In the genomic region with DNA sequence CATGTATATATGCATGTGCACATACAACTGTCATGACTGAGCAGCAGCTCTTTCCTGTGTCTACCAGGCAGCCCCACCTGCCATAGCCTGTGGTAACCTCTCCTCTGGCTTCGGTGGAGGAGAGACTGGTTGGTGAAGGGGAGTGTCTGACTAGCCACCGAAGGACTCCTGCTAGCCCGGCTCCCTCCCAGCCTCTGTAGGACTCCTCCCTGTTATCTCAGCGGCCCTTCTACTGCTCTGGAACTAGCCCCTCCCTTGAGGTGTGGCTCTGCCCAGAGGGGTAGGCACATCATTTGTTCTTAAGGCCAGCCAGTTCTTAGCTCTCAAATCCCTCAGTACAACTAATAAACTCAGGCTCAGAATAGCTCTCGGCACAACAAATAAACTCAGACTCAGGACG, we compare ENCODE assay signal across 14 mouse cellular contexts. TPM values are rescaled to one million over a fixed set of nuclear protein-coding genes. Genes with fewer than 3 reads are reported as not detected.
DNase-seq lines count a peak whose midpoint lies in the region; ATAC-seq lines count a peak whose summit lies in the region.
"Had no signal": no experiment of that assay in that cellular context is flagged by ENCODE, and none has a peak within 500 bp of the region (broad histone marks: within the 10 kb centered on the region; RNA-seq: fewer than 3 reads in every experiment).

No protein-coding gene starts in this region.

- H3K27ac ChIP-seq in heart, embryonic 13.5 days (replicated peaks) = no peak overlapping the region
- H3K27ac ChIP-seq: lung, embryonic 15.5 days; midbrain, embryonic 12.5 days had no signal

- 0 out of 2 replicates have a peak, but pooled peaks have one; percentile 44 for ATAC-seq in heart, embryonic 13.5 days (ENCODE audit: extremely low read depth, insufficient number of reproducible peaks, low FRiP score, low TSS enrichment)

- H3K4me2 ChIP-seq in heart, embryonic 13.5 days = no peak overlapping the region
- H3K4me2 ChIP-seq: lung, embryonic 15.5 days; midbrain, embryonic 12.5 days had no signal

- no peak for DNase-seq in heart, postnatal 14 days
- DNase-seq in MEL-GATA-1-ER (ENCODE audit: extremely low read depth, low read depth) (peak; percentile 60), liver (peak; percentile 92)
- peak; percentile 71 to 82 for DNase-seq in spleen, postnatal 36 days (ENCODE audit: low spot score in 2 of 2)
- DNase-seq in frontal cortex, postnatal 10 days (ENCODE audit: low spot score in 2 of 2) = no peak
- DNase-seq in left cerebral cortex, adult 11 months (ENCODE audit: low spot score) = no peak
- no peak for DNase-seq in layer of hippocampus, adult 11-12 months (ENCODE audit: low spot score)
- DNase-seq: adrenal gland, postnatal 10 days; B cell, adult 2 months; cerebellum, adult 11 months; gastrocnemius, postnatal 14 days had no signal

- intact Hi-C loops in heart, postnatal 14 days (cut with DNase I) = no loop called here

- H3K9ac ChIP-seq in heart, embryonic 13.5 days = no peak overlapping the region
- H3K9ac ChIP-seq: lung, embryonic 15.5 days; midbrain, embryonic 12.5 days had no signal

- no peaks in the 10 kb centered on the region for H3K9me3 ChIP-seq in heart, embryonic 13.5 days
- H3K9me3 ChIP-seq: lung, embryonic 15.5 days; midbrain, embryonic 12.5 days had no signal

- WGBS in heart, embryonic 13.5 days = 28% methylated on average over 6 of the region's 6 CpGs

- H3K36me3 ChIP-seq in heart, embryonic 13.5 days = peaks cover 15% of the 10 kb centered on the region
- H3K36me3 ChIP-seq: lung, embryonic 15.5 days; midbrain, embryonic 12.5 days had no signal

- H3K27me3 ChIP-seq in heart, embryonic 13.5 days (replicated peaks) = no peaks in the 10 kb centered on the region
- H3K27me3 ChIP-seq: lung, embryonic 15.5 days; midbrain, embryonic 12.5 days had no signal

- no peak overlapping the region for H3K4me3 ChIP-seq in heart, embryonic 13.5 days
- H3K4me3 ChIP-seq: lung, embryonic 15.5 days; midbrain, embryonic 12.5 days had no signal

- peaks cover 13% of the 10 kb centered on the region for H3K4me1 ChIP-seq in heart, embryonic 13.5 days

RNA-seq across cellular contexts. Expression of gene Map2k3, which starts 7.3 kb away (rescaled TPM):
- polyA plus RNA-seq in heart, embryonic 13.5 days (2015; fragmentation: Nextera tagmentation; extraction: Ambion mirVana) = 73.6 and 78.1 TPM in 2 replicates
- 10 to 100 TPM; 71.2 to 77.8 TPM for total RNA-seq in heart, postnatal 14 days (2021)

RNA-seq across cellular contexts. Expression of gene Natd1, which starts 9.9 kb away (rescaled TPM):
- 19.8 and 23.4 TPM in 2 replicates for polyA plus RNA-seq in heart, embryonic 13.5 days (2015; fragmentation: Nextera tagmentation; extraction: Ambion mirVana)
- total RNA-seq in heart, postnatal 14 days (2021) = 10 to 100 TPM; 14.5 to 17.4 TPM

RNA-seq across cellular contexts. Expression of gene Tmem11, which starts 45.4 kb away (rescaled TPM):
- polyA plus RNA-seq in heart, embryonic 13.5 days (2015; fragmentation: Nextera tagmentation; extraction: Ambion mirVana) = 60.6 and 68.6 TPM in 2 replicates
- 10 to 100 TPM; 30.0 to 33.3 TPM for total RNA-seq in heart, postnatal 14 days (2021)

Comparison
In these comparisons a context has a peak if more than half of its experiments do, and no peak if none do; other contexts are left out.
1. DNase-seq: peak in MEL-GATA-1-ER (single experiment), liver (single experiment) and spleen, postnatal 36 days (2 of 2); none in heart, postnatal 14 days (0 of 2), frontal cortex, postnatal 10 days (0 of 2), left cerebral cortex, adult 11 months (single experiment) and layer of hippocampus, adult 11-12 months (single experiment).